Mouse (Mus musculus) spleen, adult 12 weeks (tissue): ENCODE results near the gene Ubash3b.

Experiments
- DNase-seq: peaks from one replicate; pipeline ENCODE4 v3.0.0; 2022; ENCODE audit warnings: low spot score

Gene Ubash3b

GRCm38 (mm10) chr9:41091187-41091586 lies 70.3 kb downstream of the Ubash3b start:
- no peak for DNase-seq

DNA sequence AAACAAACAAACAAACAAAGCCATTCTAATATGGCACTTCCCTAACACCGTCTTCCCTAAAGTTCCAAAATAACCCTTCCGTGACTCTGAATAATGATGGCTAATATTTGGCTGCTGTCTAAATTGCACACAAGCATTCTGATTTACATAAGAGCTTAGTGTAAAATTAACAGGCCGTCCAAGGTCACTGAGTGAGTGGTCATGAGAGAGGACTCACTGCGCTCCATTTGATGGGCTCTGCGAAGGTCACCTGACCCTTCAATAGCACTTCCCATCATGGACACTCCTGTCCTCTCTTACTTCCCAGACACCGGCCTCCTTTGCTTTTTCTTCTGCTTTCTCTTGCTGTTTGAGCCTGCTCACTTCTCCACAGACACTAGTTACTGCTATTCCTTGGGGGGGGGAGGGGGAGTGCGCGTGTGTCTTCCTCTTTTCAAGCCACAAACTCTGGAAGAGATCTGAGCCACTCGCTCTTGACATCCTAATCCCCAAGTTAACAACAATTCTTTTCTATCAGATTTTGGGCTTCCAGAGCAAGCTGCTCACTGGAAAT lies 73.6 kb downstream of the Ubash3b start:
- DNase-seq, result no peak

DNA sequence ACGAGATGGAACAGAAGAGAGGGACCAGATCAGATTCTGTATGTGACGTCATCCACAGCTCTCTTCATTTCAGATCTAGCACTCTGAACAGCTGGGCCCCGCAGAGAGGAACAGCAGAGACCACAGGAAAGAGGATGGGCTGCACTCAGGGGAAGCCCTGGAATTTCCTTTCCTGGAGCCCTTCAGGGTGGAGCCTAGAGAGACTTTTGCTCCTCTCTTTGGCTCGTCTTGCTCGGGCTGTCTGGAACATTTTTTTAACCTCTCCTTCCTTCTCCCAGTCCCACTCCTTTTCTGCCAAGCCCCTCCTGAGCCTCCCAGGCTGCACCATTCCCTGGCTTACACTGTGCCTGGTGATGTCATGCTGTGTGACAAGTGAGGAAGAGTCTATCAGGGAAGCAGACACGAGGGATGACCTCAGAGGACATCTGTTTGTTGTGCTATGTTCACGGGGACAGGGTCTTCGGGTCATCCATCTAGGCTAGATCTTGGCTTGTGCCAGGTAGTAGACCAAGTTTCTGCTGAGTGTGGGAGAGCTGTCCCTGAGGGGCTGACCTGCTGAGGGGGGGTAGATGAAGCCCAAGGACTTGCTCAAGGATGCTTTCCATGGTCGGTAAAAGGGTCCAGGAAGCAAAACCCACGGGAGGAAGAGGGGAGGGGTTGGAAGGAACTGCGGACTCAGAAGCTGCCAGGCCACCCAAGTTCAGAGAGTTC lies 77.2 kb downstream of the Ubash3b start:
- DNase-seq, result no peak

GRCm38 (mm10) chr9:41083386-41084055 lies 78.0 kb downstream of the Ubash3b start:
- DNase-seq, result no peak

DNA sequence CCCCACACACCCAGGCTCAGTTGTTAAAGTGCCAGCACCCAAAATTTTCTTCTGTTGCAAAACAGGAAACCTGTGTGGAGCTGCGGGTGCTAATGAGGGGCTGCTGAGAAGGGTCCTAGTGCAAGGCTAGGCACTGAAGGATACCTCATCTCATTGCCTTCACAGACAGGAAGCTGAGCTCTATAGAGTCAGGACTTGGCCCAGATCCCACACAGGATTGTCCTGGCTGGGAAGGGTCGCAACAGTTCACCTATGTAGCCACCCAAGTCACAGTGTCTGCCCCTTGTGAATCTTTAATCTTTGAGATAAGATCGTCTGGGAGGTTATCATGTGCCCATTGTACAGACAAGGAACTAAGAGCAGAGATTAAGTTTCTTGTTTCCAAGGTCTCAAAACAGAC lies 78.6 kb downstream of the Ubash3b start:
- no peak for DNase-seq

DNA sequence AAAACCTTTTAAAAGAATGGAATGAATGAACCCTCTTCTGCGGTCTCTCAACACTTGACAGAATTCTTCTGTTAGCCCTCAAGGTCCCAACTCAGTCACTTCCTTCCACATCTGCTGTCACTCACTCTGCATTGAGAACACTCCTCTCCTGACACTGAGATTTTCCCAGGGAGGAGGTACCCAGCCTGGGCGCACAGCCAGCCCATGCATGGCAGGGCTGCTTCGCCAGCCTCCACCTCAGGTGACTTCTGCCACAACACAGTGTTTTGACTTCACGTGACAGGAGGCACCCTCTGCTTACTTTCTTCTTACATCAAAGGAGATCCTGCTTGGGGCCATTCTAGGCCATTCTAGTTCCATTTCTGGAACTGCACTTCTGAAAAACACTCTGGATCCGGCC lies 80.6 kb downstream of the Ubash3b start:
- peak; percentile 53 for DNase-seq

- no peak for DNase-seq
Measured at GRCm38 (mm10) chr9:41079428-41080155, 81.9 kb downstream of the Ubash3b start.

DNA sequence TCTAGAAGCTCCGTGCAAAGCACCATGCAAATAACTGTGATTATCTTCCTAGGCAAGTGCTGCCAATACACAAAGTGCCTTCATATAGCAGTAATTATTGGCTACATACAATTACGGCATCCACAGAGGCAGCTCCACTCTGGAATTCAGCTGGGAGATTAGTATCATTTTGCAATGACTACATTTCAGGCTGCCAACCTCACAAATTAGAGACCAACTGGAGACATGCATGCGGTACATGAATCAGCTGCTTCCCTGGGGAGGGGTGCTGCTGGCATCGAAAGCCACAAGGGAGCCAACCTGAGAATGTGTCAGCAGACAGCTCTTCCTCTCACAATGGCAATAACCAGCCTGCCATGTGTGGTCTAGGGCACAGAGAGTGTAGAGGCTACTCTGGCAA lies 83.3 kb downstream of the Ubash3b start:
- DNase-seq, result no peak

GRCm38 (mm10) chr9:41076150-41076549 lies 85.3 kb downstream of the Ubash3b start:
- DNase-seq, result no peak

DNA sequence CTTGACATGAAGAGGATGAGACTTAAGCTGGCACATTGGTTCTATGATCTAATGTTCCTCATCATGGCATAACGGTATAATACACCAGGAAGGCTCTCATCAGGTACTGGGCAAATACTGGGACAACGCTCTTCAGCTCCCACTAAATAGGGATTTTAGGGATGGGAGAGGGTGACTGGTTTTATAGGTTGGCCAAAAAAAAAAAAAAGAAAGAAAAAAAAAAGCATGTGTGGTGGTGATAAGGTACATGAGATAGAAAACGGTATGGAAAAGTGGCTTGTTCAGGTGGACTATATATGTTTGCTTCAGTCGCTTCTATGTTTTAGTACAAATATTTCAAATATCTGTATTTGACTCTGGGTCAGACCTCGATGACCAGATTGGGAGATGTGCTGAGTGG lies 86.0 kb downstream of the Ubash3b start:
- DNase-seq, result no peak

DNA sequence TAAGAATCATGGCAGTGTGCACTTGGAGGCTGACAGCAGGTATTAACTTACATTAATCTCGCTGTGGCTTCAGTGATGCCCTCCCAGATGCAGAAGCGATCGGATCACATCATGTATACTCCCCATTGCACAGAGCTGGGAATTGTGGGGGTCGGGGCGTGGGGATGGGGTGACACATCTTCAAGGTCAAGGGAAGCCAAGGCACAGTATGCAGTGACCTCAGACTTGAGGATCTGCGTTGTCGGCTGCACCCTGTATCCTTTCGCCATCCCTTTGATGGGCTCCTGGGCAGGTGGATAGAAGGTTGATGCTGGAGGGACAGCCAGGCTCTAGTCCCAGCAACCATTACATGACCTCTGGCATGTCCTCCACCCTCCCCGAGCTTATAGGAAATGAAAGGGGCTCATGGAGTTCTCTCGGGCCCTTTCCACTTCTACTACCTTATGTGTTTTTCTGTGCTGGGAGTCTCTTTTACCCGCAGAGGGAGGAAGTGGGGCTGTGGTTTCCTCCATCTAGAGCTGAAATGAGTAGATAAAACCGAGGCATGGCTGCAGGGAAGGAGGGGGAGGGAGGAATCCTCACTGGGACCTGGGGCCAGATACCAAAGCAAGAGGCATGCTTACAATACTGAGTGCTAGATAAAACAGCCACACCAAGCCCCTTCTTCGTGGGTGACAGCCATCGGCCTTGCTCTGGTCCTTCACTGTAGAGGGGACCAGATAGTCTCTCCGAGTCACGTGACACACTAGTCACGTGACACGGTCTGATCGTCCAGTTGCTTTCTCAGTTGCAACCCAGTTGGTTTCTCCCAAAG lies 88.1 kb downstream of the Ubash3b start:
- DNase-seq, result peak; percentile 67

GRCm38 (mm10) chr9:41072786-41073185 lies 88.7 kb downstream of the Ubash3b start:
- DNase-seq, result peak; percentile 22

GRCm38 (mm10) chr9:41071906-41072511 lies 89.5 kb downstream of the Ubash3b start:
- DNase-seq, result no peak

DNA sequence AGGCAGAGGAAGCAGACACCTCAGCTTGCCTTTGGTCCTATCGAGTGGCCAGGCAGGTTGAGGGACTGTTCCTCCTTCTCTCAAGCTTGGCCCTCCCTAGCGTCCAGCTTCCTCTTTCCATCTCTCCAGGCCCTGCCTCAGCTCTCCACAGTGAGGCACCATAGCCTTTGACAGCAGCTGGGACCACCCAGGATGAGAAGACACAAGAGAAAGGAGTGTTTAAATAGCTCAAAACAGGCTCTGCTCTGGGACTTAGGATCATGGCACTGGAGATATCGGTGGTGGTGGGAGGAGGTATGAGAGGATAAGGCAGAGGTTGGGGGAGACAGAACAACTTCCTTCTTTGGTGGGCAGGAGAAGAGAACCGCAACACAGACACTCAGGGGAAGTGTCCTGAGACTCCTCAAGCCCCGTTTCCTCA lies 90.7 kb downstream of the Ubash3b start:
- DNase-seq, result no peak

- DNase-seq, result peak; percentile 53
Measured at GRCm38 (mm10) chr9:41069509-41069908, 92.0 kb downstream of the Ubash3b start.

GRCm38 (mm10) chr9:41061446-41061845 lies 100.1 kb downstream of the Ubash3b start:
- DNase-seq, result no peak

DNA sequence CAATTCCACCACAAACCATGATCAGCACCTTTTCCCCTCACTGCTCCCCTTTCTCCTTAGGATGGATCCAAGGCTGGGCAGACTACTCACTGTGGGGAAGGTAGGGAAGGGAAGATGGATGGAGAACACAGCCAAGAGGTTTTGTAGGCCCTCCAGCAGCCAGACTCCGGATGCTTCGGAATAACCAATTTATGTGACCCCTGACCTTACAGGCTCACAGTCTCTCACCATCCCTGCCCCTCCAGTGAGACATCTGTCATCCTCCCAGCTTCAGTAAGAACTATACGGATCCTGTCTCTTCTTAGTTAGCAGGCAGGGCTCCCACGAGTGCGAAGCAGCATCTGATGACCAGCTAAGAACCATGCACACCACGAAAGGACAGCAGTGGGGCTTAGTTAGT lies 100.9 kb downstream of the Ubash3b start:
- no peak for DNase-seq

- DNase-seq, result no peak
Measured at GRCm38 (mm10) chr9:41058765-41059535, 102.5 kb downstream of the Ubash3b start.

GRCm38 (mm10) chr9:41054166-41054565 lies 107.3 kb downstream of the Ubash3b start:
- no peak for DNase-seq

GRCm38 (mm10) chr9:41053478-41053877 lies 108.0 kb downstream of the Ubash3b start:
- DNase-seq, result no peak
